Mouse (Mus musculus) MEL (cell line): ENCODE results near the gene Hmg20a. TPM values are rescaled to one million over a fixed set of nuclear protein-coding genes. Genes with fewer than 3 reads are reported as not detected.
"Not testable (repeated sequence)": the region's sequence is repeated elsewhere in the genome, so short reads cannot be mapped to it uniquely, and the experiment has no call there.

Experiments
- DNase-seq: peaks from one replicate; pipeline ENCODE4 v3.0.0; 2011; ENCODE audit warnings: low read depth, low spot score
- H3K27ac ChIP-seq: 2 replicates; pipeline ENCODE4 v1.5.1; 2012; ENCODE audit warnings: low read depth, mild to moderate bottlenecking, control low read depth, low read length, moderate library complexity; ENCODE audit not compliant: control insufficient read depth
- H3K27me3 ChIP-seq, 2 experiments: fragments of 150-350 bp in 1 of 2; sonication (generic) in 1 of 2; 2 replicates each; pipeline ENCODE4 v1.6.1; 2012; ENCODE audit warnings: low read length in 2 of 2, mild to moderate bottlenecking in 2 of 2, improper control_type of control experiment in 1 of 2, moderate library complexity in 1 of 2; ENCODE audit not compliant: insufficient read depth in 2 of 2, control insufficient read depth in 1 of 2
- H3K36me3 ChIP-seq, 2 experiments: 2 replicates each; pipeline ENCODE4 v1.6.1; 2012 to 2014; ENCODE audit warnings: low read length in 2 of 2, improper control_type of control experiment in 1 of 2, inconsistent platforms in 1 of 2, mild to moderate bottlenecking in 1 of 2; ENCODE audit not compliant: insufficient read depth in 2 of 2, control insufficient read depth in 1 of 2
- H3K4me1 ChIP-seq, 2 experiments: fragments of 150-350 bp in 1 of 2; sonication (generic) in 1 of 2; 2 replicates each; pipeline ENCODE4 v1.6.1; 2012; ENCODE audit warnings: low read length in 2 of 2, improper control_type of control experiment in 1 of 2, mild to moderate bottlenecking in 1 of 2; ENCODE audit not compliant: insufficient read depth in 2 of 2, control insufficient read depth in 1 of 2
- H3K4me3 ChIP-seq, 2 experiments: fragments of 150-350 bp in 1 of 2; sonication (generic) in 1 of 2; 2 replicates each; pipeline ENCODE4 v1.5.1; 2012; ENCODE audit warnings: low read depth in 2 of 2, low read length in 2 of 2, mild to moderate bottlenecking in 2 of 2, moderate library complexity in 2 of 2, control low read depth in 1 of 2, improper control_type of control experiment in 1 of 2; ENCODE audit not compliant: control insufficient read depth in 1 of 2, insufficient read depth in 1 of 2
- H3K79me2 ChIP-seq: 2 replicates; pipeline ENCODE4 v1.6.1; 2012; ENCODE audit warnings: mild to moderate bottlenecking, low read length, moderate library complexity; ENCODE audit not compliant: control insufficient read depth, poor library complexity, insufficient read depth
- H3K9ac ChIP-seq: 2 replicates; pipeline ENCODE4 v1.6.1; 2012; ENCODE audit warnings: low read depth, mild to moderate bottlenecking, control low read depth, low read length, moderate library complexity; ENCODE audit not compliant: control insufficient read depth, poor library complexity, severe bottlenecking
- H3K9me3 ChIP-seq: fragments of 150-350 bp; sonication (generic); replicated peaks from 2 replicates; pipeline ENCODE4 v1.6.1; 2012; ENCODE audit warnings: mild to moderate bottlenecking, low read length, improper control_type of control experiment, moderate library complexity; ENCODE audit not compliant: insufficient read depth
- ELF1 ChIP-seq: IDR thresholded peaks from 2 replicates; pipeline ENCODE4 v1.6.1; 2014; ENCODE audit warnings: low read depth, mild to moderate bottlenecking, inconsistent platforms, low read length, improper control_type of control experiment, moderate library complexity
- ETS1 ChIP-seq: IDR thresholded peaks from 2 replicates; pipeline ENCODE4 v1.6.1; 2012; ENCODE audit warnings: low read depth, mild to moderate bottlenecking, inconsistent platforms, low read length, improper control_type of control experiment, moderate library complexity
- HCFC1 ChIP-seq: IDR thresholded peaks from 2 replicates; pipeline ENCODE4 v1.6.1; 2012; ENCODE audit warnings: low read depth, mild to moderate bottlenecking, inconsistent platforms, low read length, improper control_type of control experiment, moderate library complexity
- JUND ChIP-seq: IDR thresholded peaks from 2 replicates; pipeline ENCODE4 v1.6.1; 2011; ENCODE audit warnings: low read depth, mild to moderate bottlenecking, improper control_type of control experiment, low read length
- MAFK ChIP-seq: IDR thresholded peaks from 2 replicates; pipeline ENCODE4 v1.6.1; 2011; ENCODE audit warnings: low read depth, mild to moderate bottlenecking, low read length, improper control_type of control experiment, borderline replicate concordance
- MAZ ChIP-seq: IDR thresholded peaks from 2 replicates; pipeline ENCODE4 v1.6.1; 2012; ENCODE audit warnings: low read depth, mild to moderate bottlenecking, inconsistent platforms, low read length, improper control_type of control experiment
- MYC ChIP-seq: IDR thresholded peaks from 2 replicates; pipeline ENCODE4 v1.6.1; 2011; ENCODE audit warnings: low read depth, mild to moderate bottlenecking, low read length, improper control_type of control experiment, moderate library complexity
- NRF1 ChIP-seq: IDR thresholded peaks from 2 replicates; pipeline ENCODE4 v1.6.1; 2014; ENCODE audit warnings: low read depth, mild to moderate bottlenecking, inconsistent platforms, low read length, improper control_type of control experiment, moderate library complexity; ENCODE audit not compliant: poor library complexity, insufficient read depth, severe bottlenecking
- SMC3 ChIP-seq: IDR thresholded peaks from 2 replicates; pipeline ENCODE4 v1.6.1; 2011; ENCODE audit warnings: low read depth, low read length, improper control_type of control experiment
- USF2 ChIP-seq, 2 experiments: IDR thresholded peaks; 2 replicates each; pipeline ENCODE4 v1.6.1; 2011 to 2012; ENCODE audit warnings: improper control_type of control experiment in 2 of 2, low read length in 2 of 2, borderline replicate concordance in 1 of 2, inconsistent platforms in 1 of 2, low read depth in 1 of 2, mild to moderate bottlenecking in 1 of 2; ENCODE audit not compliant: insufficient read depth in 1 of 2
- ZKSCAN1 ChIP-seq: IDR thresholded peaks from 2 replicates; pipeline ENCODE4 v1.6.1; 2012; ENCODE audit warnings: low read depth, mild to moderate bottlenecking, inconsistent platforms, low read length, improper control_type of control experiment, moderate library complexity
- polyA plus RNA-seq, 2 experiments: library from polyadenylated mRNA; stranded (reverse) in 1 of 2; unstranded in 1 of 2; fragments of >175 nt in 1 of 2; fragments of >200 nt in 1 of 2; gene quantifications; 2 replicates each; pipeline versions ENCODE4 v1.2.1 to v1.2.4; 2012; ENCODE audit warnings: low replicate concordance in 2 of 2, low read depth in 1 of 2; ENCODE audit not compliant: insufficient read length in 2 of 2, insufficient read depth in 1 of 2, missing spikeins in 1 of 2
- total RNA-seq: library from RNA; depleted of rRNA; stranded (reverse); fragments of 300-350 nt; gene quantifications from 2 replicates; pipeline ENCODE4 v1.2.3, GENCODE M21; 2012

Hmg20a gene
- total and polyA plus RNA-seq, 3 experiments = 12.6 to 23.6 TPM; not detected in 1

- H3K36me3 ChIP-seq = peaks cover 0 to 24% of the 10 kb centered on the region in 2 experiments; a peak in 2 of 4 replicates
- H3K27me3 ChIP-seq = no peaks in the 10 kb centered on the region
- TF ChIP-seq HCFC1 (no peak), ZKSCAN1 (no peak), MAFK (no peak), MYC (no peak), MAZ (no peak), USF2 (IDR thresholded peaks at IDR 0.05; ENCODE audit: borderline replicate concordance in 1 of 2, insufficient read depth in 1 of 2, low read depth in 1 of 2, low read length in 2 of 2) (no peak), SMC3 (no peak), ELF1 (no peak)
- TF ChIP-seq, all 39 proteins: peak for 0
- H3K9me3 ChIP-seq = no peaks in the 10 kb centered on the region
- peaks cover 26% of the 10 kb centered on the region for H3K79me2 ChIP-seq
- no peak overlapping the region for H3K4me3 ChIP-seq
- no peak overlapping the region for H3K9ac ChIP-seq
- peaks cover 2 to 10% of the 10 kb centered on the region in 2 experiments; a peak in 3 of 4 replicates for H3K4me1 ChIP-seq
- H3K27ac ChIP-seq = no peak overlapping the region
- DNase-seq = peak; percentile 20
Measured at GRCm38 (mm10) chr9:56424861-56425260, 6.5 kb downstream of the Hmg20a start.

- TF ChIP-seq ETS1 = no peak
- TF ChIP-seq MAFK = no peak
- TF ChIP-seq NRF1 = no peak
- no peak for TF ChIP-seq JUND
- Histone ChIP-seq H3K27ac (no peak overlapping the region), H3K9me3 (no peaks in the 10 kb centered on the region), H3K9ac (no peak overlapping the region), H3K36me3 (no peaks in the 10 kb centered on the region), H3K27me3 (no peaks in the 10 kb centered on the region), H3K4me1 (no peaks in the 10 kb centered on the region), H3K4me3 (no peak overlapping the region), H3K79me2 (no peaks in the 10 kb centered on the region)
- no peak for DNase-seq
Measured at GRCm38 (mm10) chr9:56435821-56436526, 17.6 kb downstream of the Hmg20a start.

GRCm38 (mm10) chr9:56437300-56437892, 19.0 kb downstream of the Hmg20a start:
- H3K9ac ChIP-seq, DNase-seq, H3K4me1 ChIP-seq, H3K27me3 ChIP-seq, H3K79me2 ChIP-seq, H3K4me3 ChIP-seq, H3K27ac ChIP-seq, H3K36me3 ChIP-seq, H3K9me3 ChIP-seq: not testable (repeated sequence)
